Mouse (Mus musculus): Measurements from ENCODE around the gene Palm3.

DNA sequence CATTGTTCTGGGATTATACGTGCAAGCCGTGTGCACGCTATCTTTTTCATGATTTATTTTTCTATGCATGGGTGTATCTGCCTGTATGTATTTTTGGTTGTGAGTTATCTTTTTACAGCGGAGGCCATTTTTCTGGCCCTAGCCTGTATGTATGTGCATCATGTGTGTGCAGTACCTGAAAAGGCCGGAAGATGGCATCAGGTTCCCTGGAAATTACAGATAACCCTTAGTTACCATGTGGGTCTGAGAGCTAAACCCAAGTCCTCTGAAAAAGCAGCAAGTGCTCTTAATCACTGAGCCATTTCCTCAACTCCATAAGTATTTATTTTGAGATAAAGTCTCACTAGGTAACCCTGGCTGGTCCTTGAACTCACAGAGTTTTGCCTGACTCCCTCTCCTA lies 32.0 kb downstream of the Palm3 start:
- TF ChIP-seq CTCF (IDR thresholded peaks at IDR 0.05) (no peak), EP300 (IDR thresholded peaks at IDR 0.05) (no peak)

All from lung, postnatal 0 days (tissue).